Mouse (Mus musculus) lung, postnatal 14 days (tissue): Measurements from ENCODE around the gene Themis.

Source experiments
- DNase-seq: peaks from one replicate; pipeline ENCODE4 v3.0.0; 2021

Gene Themis

GRCm38 (mm10) chr10:28668261-28668660 is at the start of gene Themis:
Gene Themis (plus strand): TSS chr10:28668360.
- DNase-seq, result peak; percentile 0

- no peak for DNase-seq
These were observed 48.7 kb upstream of the Themis start for GRCm38 (mm10) chr10:28619415-28619814.

- no peak for DNase-seq
These were observed 32.1 kb upstream of the Themis start for GRCm38 (mm10) chr10:28636096-28636495.

GRCm38 (mm10) chr10:28641887-28642286 is 26.3 kb upstream of the Themis start:
- DNase-seq, result no peak

- DNase-seq, result no peak
These were observed 20.3 kb upstream of the Themis start for GRCm38 (mm10) chr10:28647855-28648254.

- DNase-seq, result no peak
These were observed 18.9 kb upstream of the Themis start for GRCm38 (mm10) chr10:28649109-28649899.

- no peak for DNase-seq
These were observed 18.3 kb upstream of the Themis start for GRCm38 (mm10) chr10:28649900-28650160.

- no peak for DNase-seq
These were observed 16.2 kb upstream of the Themis start for GRCm38 (mm10) chr10:28651910-28652309.

- DNase-seq, result no peak
These were observed 13.4 kb upstream of the Themis start for GRCm38 (mm10) chr10:28654733-28655132.

- no peak for DNase-seq
These were observed 3.0 kb upstream of the Themis start for GRCm38 (mm10) chr10:28665141-28665540.

- no peak for DNase-seq
These were observed 5.8 kb downstream of the Themis start for GRCm38 (mm10) chr10:28673931-28674330.

GRCm38 (mm10) chr10:28675337-28675736 is 7.2 kb downstream of the Themis start:
- no peak for DNase-seq

- DNase-seq, result no peak
These were observed 26.8 kb downstream of the Themis start for GRCm38 (mm10) chr10:28694981-28695380.

GRCm38 (mm10) chr10:28696032-28696431 is 27.9 kb downstream of the Themis start:
- DNase-seq, result no peak

GRCm38 (mm10) chr10:28698175-28698574 is 30.0 kb downstream of the Themis start:
- no peak for DNase-seq

- DNase-seq, result no peak
These were observed 53.7 kb downstream of the Themis start for GRCm38 (mm10) chr10:28721828-28722227.

- DNase-seq, result no peak
These were observed 55.1 kb downstream of the Themis start for GRCm38 (mm10) chr10:28723266-28723665.

GRCm38 (mm10) chr10:28730122-28730521 is 62.0 kb downstream of the Themis start:
- peak; percentile 18 for DNase-seq

- no peak for DNase-seq
These were observed 69.8 kb downstream of the Themis start for GRCm38 (mm10) chr10:28737953-28738352.

GRCm38 (mm10) chr10:28746426-28746825 is 78.3 kb downstream of the Themis start:
- DNase-seq, result no peak

GRCm38 (mm10) chr10:28753321-28753720 is 85.2 kb downstream of the Themis start:
- DNase-seq, result no peak

- DNase-seq, result no peak
These were observed 86.8 kb downstream of the Themis start for GRCm38 (mm10) chr10:28754927-28755326.

GRCm38 (mm10) chr10:28776777-28777402 is 108.7 kb downstream of the Themis start:
- DNase-seq, result no peak

- no peak for DNase-seq
These were observed 131.3 kb downstream of the Themis start for GRCm38 (mm10) chr10:28799469-28799868.

- no peak for DNase-seq
These were observed 137.0 kb downstream of the Themis start for GRCm38 (mm10) chr10:28805160-28805559.
